Mouse (Mus musculus) adrenal gland, postnatal 4 days (tissue): ENCODE results near the gene Sebox. TPM values are rescaled to one million over a fixed set of nuclear protein-coding genes. Genes with fewer than 3 reads are reported as not detected.

ENCODE experiments used
- DNase-seq, 2 experiments: peaks; one replicate each; pipeline ENCODE4 v3.0.0; 2021 to 2022; ENCODE audit warnings: low spot score in 2 of 2, mixed read lengths in 2 of 2
- total RNA-seq, 2 experiments: library from RNA; stranded (reverse); gene quantifications; 2 replicates each; pipeline ENCODE4 v1.2.3; 2021

The Sebox gene
- total RNA-seq, 2 experiments from 2014 or later = not detected

- DNase-seq = no peak
These were observed 31.3 kb downstream of the Sebox start for GRCm38 (mm10) chr11:78534516-78534915.

- DNase-seq = no peak
These were observed 32.3 kb downstream of the Sebox start for GRCm38 (mm10) chr11:78535376-78536079.

DNA sequence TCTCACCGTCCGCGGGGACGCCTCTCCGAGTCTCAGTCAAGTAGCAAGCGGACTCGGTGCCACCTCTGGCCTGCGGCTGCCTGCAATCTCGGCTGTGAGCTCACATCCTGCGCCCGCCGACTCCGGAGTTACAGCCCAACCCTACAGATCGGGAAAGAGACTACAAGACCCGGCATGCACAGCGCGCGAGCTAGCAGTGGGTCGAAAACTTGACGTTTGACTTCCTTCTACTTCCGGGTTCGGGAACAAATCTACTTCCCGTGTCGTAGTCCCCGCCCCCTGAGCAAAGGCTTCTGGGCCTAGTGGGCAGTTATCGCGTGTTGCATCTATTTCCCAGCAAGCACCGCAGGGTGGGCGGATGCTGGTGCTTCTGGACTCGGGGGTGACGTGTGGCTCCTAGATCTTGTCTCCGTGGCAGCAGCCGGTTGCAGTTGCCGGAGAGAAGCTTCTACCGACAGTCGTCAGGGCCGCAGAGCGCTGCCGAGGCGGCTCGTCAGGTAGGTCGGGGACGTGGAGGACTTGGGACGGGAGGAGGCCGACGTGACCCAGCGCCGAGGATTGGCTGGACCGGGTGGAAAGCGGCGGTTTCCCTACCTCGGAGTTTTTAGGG lies 32.9 kb downstream of the Sebox start, which contains the start of the genes Tnfaip1 and Ift20:
Gene Tnfaip1 (minus strand): TSS at position 253 of the 610 bp plus-strand sequence.
Gene Ift20 (plus strand): TSS at position 282 of the 610 bp plus-strand sequence.
- DNase-seq = peak; percentile 78 to 97

DNA sequence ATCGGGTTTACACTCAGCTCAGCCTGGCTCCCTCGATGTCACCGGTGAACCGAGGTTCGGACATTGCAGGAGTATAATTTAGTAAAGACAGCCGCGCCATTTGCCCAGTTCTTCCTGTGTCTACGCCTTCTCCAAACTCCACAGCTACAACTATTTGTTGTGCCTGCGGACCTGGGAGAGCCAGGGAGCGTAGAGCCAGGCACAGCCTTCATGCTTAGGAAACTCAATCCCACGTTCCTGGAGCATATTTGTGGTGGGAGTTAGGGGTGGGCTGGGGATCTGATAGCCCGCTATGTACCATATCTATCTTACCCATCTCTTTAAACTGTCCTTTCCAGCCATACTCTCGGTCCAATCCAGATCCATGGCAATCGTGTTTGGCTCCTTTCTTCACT lies 33.4 kb downstream of the Sebox start:
- DNase-seq = no peak

DNA sequence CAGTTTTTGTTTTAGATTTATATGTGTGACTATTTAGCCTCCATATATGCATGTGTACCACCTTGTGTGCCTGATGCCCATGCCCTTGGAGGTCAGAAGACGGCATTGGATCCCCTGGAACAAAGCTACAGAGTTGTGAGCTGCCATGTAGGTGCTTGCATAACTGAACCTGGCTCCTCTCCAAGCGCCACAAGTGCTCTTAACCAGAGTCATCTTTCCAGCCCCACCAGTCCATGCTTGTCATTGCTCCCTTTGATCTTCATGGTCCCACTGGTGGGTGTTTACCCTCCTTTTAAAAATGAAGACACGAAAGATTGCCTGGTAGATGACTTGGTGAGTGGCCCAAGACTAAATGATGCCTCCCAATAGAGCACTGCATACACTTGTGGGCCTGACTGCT lies 37.1 kb downstream of the Sebox start:
- no peak for DNase-seq

DNA sequence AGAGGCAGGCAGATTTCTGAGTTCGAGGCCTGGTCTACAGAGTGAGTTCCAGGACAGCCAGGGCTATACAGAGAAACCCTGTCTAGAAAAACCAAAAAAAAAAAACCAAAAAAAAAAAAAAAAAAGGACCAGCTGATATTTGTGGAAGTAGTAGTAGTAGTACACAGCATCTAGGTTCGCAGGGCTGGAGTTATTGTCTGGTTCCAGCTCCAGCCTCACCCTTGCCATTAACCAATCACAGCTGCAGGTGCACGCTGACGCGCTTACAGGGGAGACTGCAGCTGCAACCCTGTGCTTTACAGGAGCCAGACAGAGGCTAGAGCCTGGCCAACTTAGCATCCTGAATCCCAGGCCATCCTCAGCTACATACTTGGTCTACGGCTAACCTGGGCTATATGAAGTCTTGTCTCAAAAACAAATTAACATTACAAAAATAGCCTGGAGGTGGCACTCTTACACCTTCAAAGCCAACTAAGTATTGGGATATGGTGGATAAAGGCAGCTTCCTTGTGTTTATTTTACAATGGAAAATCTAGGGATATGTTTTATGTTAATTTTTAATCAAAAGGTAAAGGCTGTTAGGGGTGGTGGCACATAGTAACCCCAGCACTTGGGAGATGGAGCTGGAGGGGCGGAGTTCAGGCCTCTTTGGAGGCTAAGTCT lies 41.3 kb downstream of the Sebox start:
- no peak for DNase-seq

DNA sequence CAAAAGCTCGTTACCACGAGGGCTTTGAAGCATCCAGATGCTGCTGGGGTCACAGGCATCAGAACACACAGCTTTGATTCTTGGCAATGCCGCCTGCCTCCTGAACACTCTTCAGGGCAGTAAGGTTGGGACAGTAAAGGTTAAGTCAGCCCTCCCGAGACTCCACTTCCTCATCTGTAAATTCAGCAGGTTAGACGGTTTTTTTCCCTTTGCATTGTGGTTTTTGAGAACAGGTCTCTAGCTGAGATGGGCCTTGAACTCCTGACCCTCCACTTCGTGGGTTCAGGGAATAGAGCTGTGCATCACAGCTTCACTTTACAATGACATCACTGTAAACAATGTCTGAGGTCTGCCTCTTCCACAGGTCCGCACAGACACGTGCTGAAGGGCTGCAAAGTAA lies 41.9 kb downstream of the Sebox start:
- DNase-seq = no peak

GRCm38 (mm10) chr11:78547718-78548460 lies 44.6 kb downstream of the Sebox start:
- DNase-seq = no peak

GRCm38 (mm10) chr11:78549491-78549987 lies 46.3 kb downstream of the Sebox start:
- DNase-seq = no peak

- DNase-seq = peak; percentile 79 to 88
These were observed 47.2 kb downstream of the Sebox start, which contains the start of gene Tmem97 for GRCm38 (mm10) chr11:78550168-78551058. Gene Tmem97, minus strand, starts transcription at chr11:78550777.

- DNase-seq = no peak
These were observed 47.8 kb downstream of the Sebox start for GRCm38 (mm10) chr11:78551059-78551398.

Other genes with a start within 250 kb of the Sebox start
- 100 to 1,000 TPM; 137 to 138 TPM for gene 2610507B11Rik, start 241.7 kb upstream of the Sebox start, total RNA-seq
- 1 to 10 TPM in 1 of 2 experiments, under 1 TPM in 1; 0.73 to 1.5 TPM for gene BC030499, start 212.6 kb upstream of the Sebox start, total RNA-seq
- gene Spag5, start 201.9 kb upstream of the Sebox start, total RNA-seq = 10 to 100 TPM; 28.8 to 31.5 TPM
- 10 to 100 TPM; 15.3 to 16.2 TPM for gene Aldoc, start 180.5 kb upstream of the Sebox start, total RNA-seq
- gene Pigs, start 175.0 kb upstream of the Sebox start, total RNA-seq = 10 to 100 TPM; 58.2 to 58.3 TPM
- gene Unc119, start 160.0 kb upstream of the Sebox start, total RNA-seq = 10 to 100 TPM; 55.7 to 67.1 TPM
- under 1 TPM; 0.08 to 0.17 TPM for gene Foxn1, start 116.9 kb upstream of the Sebox start, total RNA-seq
- 1 to 10 TPM in 1 of 2 experiments, under 1 TPM in 1; 0.11 to 1.8 TPM for gene Slc13a2, start 81.2 kb upstream of the Sebox start, total RNA-seq
- 10 to 100 TPM; 15.4 to 16.7 TPM for gene Slc46a1, start 37.8 kb upstream of the Sebox start, total RNA-seq
- 10 to 100 TPM in 1 of 2 experiments, 1 to 10 TPM in 1; 7.7 to 10.2 TPM for gene Sarm1, start 5.7 kb upstream of the Sebox start, total RNA-seq
- 100 to 1,000 TPM in 1 of 2 experiments, 10 to 100 TPM in 1; 10.1 to 212 TPM for gene Vtn, start 4.4 kb upstream of the Sebox start, total RNA-seq
- 10 to 100 TPM; 30.1 to 31.1 TPM for gene Tmem199, start 8.7 kb downstream of the Sebox start, total RNA-seq
- gene Poldip2, start 8.7 kb downstream of the Sebox start, total RNA-seq = 100 to 1,000 TPM; 153 to 166 TPM
- gene Tnfaip1, start 32.9 kb downstream of the Sebox start, total RNA-seq = 10 to 100 TPM; 56.6 to 57.2 TPM
- 10 to 100 TPM; 80.5 to 84.7 TPM for gene Ift20, start 32.9 kb downstream of the Sebox start, total RNA-seq
- gene Tmem97, start 47.3 kb downstream of the Sebox start, total RNA-seq = 10 to 100 TPM; 47.1 to 60.4 TPM
- gene Nlk, start 193.9 kb downstream of the Sebox start, total RNA-seq = 10 to 100 TPM; 43.9 to 44.0 TPM
- gene Ccnq, start 248.3 kb downstream of the Sebox start, total RNA-seq = 10 to 100 TPM; 46.8 to 50.9 TPM